Mouse (Mus musculus): ENCODE data around the gene Dnajc4.

The Dnajc4 gene

DNA sequence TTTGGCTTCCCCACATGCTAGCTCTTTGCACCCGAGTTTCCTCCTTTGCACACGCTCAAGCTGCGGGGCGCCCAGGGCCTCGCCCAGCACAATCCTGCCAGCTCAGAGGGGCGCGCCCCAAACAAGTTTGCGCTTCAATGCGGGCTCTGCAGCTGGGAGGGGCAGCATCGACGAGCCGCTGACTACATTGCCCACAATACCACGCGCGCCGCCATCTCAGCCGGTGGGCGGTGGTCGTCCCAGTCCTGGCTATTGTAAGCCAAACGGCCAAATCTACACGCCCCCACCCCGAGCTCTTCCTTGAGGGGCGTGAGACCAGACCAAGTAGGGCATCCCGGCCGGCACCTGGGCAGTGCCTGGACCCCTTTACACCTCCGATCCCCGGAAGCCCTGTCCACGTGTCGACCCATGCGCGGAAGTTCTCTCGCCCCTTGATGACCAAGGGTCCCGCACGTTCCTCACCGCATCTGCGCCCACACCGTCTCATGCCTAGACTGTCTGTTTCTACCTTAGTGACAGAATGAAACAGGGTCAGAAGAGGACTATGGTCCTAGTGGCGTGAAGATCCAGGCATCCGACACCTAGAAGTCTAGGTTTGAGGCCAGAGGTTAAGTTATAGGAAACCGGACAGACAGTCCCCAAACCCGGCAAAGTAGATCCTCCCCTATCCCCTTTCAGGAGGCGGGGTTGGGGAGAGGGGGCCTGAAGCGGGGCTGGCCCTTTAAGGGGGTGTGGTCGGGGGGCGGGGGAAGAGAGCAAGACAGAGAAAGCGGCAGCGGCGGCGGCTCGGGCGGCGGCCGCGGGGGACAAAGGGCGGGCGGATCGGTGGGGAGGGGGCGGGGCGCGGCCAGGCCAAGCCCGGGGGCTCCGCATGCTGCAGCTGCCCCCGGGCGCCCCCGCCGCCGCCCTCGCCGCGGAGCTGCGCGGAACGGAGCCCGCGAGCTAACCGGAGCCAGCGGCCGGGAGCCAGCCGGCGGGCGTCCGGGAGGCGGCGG, 17.9 kb downstream of the Dnajc4 start, which contains the start of gene Ppp1r14b:
Ppp1r14b (plus strand) TSS at position 758 of the 995 bp plus-strand sequence.
- peak; percentile 90 for DNase-seq

DNA sequence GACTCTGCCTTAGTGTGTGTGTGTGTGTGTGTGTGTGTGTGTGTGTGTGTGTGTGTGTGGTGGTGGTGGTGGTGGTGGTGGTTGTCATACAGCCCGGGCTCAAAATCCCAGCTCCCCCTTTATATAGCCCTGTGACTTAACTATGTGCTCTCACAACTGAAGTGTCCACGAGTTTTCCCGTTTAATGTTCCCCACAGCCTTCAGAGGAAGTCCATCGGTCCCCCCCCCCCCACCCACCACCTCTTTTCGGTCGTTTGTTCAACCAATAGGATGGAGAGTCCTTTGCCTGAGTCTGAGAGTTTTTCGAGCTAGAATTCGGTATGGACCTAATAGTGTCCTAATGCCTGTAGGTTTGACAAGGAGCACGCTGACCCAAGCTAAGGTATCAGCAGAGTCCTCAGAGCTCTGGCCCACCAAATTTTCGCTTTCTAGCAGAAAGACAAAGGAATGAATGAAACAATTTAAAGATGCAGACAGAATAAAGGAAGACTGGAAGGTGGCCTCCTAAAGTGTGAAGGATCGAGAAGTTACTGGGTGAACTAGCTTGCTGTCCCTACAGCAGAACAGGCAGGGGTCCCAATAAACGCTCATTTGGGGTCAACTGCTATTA, 18.7 kb downstream of the Dnajc4 start:
- no peak for DNase-seq

DNA sequence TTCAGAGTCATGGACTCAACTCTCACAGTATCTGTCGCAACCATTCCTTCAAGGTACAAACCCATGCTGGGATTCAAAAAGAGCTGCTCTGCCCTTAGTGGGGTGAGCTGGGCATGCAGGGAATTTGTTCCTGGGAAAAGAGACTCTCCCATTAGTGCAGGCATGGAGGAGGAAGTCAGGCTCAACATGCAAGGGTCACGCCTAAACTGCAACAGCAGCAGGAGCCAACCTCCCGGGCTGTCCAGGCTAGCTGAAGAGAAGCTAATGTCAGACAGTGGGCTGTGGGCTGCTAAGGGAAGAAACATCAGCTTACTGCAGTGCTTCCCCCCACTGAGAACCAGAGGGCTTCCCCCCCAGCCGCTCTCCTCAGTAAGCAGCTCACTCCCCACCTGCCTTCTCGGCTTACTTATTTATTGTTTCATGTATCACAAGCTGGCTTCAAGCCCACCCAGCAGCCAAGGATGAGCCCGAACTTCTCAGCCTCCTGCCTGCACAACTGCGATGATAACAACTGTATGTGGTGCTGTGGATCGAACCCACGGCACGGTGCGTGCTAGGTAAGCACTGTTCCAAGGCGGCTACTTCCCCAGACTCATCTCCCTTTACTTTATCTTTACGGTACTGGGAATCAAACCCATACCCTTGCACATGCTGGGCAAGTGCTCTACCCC, 20.0 kb downstream of the Dnajc4 start:
- DNase-seq, result no peak

DNA sequence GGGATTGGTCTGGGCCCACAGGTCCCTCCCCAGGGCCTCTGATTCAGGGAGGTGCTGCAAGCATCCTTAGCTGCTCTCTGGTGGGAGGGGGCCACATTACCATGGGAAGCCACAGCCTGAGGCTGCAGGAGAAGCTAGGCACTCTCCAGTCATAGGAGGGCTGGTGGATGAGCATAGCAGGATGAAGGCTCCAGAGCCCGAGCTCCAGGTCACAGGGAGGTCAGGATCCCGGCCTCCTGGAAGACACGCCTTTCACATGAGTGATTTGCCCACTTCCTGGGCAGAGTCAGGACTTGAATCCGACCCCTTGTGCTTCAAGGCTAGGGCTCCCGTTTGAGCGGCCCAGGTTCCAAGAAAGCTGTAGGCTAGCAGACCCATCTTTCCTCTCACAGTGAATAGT, 20.7 kb downstream of the Dnajc4 start:
- DNase-seq, result no peak

DNA sequence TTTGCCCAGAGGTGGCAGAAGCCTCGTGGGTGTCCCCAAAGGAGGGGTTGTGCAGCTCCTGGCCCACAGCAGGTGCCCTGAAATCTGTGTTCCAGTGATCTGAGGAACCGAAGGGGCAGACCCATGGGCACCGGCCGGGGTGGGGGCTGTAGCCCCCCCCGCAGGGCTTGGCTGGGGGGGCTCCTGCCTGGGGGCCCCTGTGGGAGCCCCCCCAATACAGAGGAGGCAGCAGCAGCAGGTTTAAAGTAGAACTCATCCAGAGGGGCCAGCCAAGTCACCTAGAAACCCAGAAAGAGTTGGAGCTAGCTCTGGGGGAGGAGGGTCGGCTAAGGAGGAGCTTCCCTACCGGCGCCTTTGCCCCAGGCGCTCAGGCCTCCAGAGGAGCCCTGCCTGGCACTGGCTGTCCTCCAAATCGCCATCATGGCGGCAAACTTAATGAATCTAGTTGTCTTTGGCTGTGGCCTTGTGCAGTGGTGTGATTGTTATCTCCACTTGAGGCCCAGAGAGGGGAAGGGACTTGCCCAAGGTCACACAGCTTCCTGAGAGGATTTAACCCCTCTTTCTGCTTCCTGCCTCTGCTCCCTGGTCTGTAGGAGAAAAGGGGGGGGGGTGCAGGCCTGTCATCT, 21.8 kb downstream of the Dnajc4 start:
- DNase-seq, result no peak

DNA sequence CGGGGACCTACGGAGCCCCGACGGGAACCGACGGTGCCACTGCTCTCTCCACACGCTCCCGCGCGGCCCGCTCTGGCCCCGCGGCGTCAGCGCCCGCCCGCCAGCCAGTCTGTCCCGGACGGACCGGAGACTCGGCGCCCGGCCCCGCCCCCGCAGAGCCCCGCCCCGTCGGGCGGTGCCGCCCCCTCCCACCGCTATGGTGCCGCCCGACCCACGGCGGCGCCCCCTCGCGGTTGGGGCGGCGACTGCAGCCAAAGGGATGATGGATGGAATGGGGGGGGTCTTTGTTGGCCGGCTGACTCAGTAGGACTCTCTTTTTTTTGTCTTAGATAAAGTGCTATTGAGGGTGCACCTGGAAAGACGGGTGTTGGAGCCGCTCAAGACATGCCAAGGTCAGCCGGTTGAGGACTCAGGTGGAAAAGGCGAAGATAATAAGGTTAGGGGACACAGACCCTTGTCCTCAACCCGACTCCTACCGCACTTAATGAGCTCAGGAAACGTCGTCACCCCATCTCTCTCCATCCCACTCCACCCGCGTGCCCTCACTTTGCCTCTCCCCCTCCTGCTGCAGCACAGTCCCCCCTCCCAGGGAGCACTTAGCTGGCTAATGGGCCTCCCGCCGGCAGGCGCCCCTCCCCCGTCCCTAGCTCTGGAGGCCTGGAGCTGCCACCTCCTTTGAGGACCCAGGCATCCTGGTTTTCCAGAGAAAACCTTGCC, 22.5 kb downstream of the Dnajc4 start:
- peak; percentile 76 for DNase-seq

DNA sequence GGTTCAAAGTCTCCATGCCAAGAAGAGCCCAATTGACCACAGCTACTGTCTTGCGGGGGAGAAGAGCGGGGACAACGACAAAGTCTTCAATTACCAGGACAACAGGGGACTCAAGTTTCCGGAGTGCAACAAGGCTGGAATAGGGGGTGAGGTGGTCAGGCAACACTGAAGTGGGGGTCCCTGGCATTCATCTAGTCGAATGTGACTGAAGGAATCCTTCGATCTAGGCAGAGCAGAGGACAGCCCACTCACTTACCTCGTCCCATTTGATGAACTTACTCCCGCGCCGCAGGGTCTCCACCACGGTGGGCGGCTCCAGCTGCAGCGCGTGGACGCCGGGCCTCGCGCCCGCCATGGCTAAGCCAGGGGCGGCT, 23.1 kb downstream of the Dnajc4 start:
- no peak for DNase-seq

DNA sequence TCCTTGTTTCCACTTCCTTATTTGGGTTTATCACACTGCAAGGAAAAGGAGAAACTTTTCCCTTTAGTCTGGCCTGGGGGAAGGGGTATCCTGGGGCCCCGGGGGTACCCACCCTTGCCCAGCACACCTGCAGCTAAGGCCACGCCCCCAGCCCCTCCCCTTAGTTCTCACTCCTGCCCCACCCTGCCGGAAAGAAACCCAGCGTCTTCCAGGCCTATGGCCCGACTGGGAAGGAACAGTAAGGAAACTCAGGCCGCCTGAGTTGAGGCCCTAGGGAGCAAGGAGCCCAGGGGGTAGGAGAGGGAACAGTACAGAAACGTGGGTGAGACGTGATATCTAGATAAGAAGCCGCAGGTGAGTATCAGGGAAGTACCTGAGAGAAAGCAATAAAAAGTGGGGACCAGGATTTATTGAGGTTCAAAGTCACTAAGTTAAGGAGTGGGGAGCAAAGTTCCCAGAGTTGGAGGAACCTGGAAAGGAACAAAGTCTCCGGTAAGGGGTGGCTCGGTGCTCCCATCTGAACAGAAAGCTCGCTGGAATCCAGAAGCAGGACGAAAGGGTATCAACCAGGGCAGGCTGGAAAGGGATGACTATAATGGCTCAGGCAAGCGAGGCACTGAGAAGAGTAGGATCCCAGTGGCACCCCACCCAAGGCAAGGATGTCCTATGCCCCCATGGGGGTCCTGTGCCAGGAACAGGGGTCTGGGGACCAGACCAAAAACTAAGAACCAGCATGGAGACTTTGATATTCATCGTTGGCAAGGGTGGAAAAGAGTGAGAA, 23.7 kb downstream of the Dnajc4 start:
- peak; percentile 61 for DNase-seq

DNA sequence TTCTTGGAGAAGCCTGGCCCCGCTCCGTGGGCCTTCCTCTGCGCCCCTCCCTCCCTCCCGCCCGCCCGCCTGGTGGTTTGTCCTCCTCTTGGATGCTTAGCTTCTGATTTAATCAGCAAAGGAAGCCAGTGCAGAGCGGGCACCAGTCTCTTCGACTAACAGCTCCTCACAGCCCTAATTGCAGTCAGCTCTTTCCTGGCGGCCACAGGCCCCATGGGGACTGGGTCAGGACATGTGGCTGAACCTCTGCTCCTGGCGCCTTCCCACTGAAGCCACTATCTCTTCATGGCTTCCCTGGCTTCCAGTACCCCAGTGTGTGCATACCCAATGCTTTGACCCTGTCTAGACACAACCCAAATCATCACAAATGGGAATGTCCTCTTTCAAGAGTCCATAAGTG, 35.9 kb downstream of the Dnajc4 start:
- no peak for DNase-seq

DNA sequence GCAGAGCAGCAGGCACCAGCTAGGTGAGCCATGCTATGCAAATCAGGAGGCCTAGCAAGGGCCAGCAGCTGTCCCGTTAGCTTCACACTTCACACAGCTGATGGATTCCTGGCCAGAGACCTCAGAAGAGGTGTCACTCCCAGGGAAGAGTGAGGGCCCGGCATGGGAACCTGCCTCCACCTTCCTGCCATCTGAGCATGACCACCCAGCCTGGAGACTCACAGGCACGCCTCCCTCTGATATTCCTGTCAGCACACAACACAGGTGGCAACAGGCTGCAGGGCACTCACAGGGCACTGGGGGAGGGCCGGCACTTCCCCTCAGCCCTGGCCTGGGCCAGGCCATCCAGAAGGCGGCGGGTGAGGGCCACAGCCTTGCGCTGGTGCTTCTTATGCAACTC, 36.9 kb downstream of the Dnajc4 start:
- DNase-seq, result no peak

DNA sequence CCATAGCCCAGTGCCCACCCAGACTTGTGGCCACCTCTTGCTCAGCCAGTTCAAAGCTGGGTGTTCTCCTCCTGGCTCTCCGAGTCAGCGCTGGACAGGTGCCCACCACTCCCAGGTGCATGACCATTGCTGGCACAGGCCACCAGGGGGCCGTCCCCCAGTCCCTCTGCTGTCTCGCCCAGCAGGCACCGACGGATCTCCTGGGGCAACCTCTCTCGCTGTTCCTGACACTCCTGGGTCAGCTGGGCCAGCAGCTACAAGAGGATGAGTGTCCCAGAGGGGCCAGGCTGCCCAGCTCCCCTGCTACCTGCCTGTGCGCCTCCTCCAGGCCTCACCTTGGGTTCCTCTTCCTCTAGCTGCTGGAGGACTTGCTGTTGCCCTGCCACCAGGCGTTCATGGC, 38.3 kb downstream of the Dnajc4 start:
- DNase-seq, result peak; percentile 51

DNA sequence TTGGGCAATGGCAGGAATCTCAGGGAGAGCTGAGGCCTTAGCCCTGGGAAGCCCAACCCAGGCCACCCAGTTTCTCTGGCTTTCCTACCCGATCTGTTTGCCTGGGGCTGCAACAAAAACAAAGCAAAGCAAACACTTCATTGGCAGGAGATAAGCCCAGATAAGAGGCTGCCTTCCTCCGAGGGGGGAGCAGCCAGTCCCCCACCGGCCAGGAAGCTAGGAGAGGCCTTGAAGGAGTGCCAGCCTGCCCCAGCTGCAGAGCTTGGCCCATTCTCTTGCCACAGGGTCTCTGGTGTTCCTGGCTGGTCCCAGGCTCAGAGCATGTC, 39.7 kb downstream of the Dnajc4 start:
- peak; percentile 53 for DNase-seq

DNA sequence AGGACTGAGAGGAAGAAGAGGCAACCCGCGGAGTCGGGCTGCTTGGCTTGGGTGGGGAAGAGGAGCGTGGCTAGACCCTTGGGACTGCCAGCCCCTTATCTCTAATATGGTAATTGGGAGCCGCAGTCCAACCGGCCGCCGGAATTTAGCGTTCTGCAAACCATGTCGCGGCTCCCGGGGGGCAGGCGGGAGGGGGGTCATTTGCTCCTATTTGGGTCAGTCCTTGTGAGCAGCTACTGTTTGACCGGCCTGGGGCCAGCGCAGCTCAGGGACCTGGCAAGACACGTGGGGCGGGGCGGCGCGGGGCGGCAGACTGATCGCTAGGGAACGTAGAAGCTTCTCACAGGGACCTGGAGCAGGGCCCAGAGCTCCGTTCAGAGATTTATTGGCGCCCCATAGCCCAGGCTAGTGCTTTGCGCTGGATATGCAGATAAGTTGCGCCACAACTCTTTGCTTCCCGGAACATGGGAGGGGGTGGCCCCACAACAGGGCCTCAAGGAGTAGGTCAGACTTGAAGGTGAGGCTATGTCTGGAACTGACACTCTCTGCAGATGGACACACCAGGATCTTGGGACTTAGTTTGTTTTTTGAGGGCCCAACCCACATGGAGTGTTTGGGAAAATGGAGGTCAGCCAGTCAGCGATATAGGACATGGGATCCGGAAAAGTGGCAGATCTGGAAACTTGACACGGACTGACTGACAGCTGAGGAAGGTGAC, 40.2 kb downstream of the Dnajc4 start:
- DNase-seq, result peak; percentile 65

DNA sequence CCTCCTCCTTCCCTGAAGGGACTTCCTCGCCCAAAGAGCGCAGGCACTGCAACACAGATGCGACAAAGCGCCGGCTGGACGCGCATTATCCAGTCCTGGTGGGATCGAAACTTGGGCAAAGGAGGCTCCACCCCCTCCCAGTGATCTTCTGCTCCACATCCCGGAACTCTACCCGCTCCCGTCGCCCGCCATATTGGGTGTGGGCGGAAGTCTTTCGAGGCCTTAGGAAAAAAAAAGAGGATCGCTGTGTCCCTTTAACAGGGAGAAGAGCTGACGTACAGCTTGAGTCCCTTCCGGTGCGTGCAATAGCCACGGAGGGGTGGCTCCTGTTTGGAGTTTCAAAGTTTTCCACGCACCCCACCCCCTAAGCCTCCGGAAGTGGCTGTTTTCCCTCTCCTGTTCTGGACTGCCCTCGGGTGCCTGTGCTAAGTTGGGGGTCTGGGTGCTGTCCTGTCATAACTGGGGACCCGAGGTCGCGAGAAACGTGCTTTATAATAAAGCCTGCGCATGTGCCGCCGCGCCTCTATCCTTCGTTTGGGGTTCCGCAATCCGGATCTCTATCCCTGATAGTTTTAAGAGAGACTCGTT, 40.9 kb downstream of the Dnajc4 start:
- DNase-seq, result peak; percentile 85

DNA sequence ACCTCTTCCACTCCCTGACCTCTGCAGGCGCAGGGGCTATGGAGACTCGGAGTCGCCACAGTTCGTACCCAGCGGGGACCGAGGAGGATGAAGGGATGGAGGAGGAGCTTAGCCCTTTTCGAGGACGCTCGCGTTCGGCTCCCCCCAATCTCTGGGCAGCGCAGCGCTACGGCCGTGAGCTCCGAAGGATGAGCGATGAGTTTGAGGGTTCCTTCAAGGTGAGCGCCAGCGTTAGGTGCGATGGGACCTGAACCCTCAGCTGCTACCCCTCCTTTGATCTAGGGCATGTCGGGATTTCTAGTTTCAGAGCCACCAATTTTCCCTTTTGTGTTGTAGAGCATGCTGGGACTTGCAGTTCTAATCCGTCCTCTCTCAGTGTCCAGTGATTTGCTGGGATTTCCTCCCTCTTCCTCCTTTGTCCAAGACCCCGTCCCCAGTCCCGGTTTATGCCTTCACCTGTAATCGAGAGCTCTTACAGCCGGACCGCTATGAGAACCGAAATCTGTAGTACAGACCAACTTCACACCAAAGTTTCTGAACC, 41.7 kb downstream of the Dnajc4 start:
- peak; percentile 55 for DNase-seq

DNA sequence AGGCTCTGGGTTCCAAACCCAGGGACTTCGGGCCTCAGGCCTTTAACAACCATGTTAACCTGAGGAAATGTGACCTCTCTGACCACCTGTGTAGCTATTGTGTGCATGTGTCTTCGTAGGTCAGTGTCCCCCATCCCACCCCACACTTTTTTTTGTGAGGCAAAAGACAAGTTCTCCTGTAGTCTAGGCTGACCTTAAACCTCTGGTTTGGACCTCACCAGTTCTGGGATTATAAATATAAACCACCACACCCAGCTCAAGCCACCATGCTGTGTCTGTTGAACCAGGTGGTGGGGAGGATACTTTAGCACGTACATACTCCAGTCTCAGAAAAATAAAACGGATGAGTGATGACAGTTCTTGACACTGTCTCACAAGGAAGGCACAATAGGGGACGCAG, 42.4 kb downstream of the Dnajc4 start:
- DNase-seq, result no peak

DNA sequence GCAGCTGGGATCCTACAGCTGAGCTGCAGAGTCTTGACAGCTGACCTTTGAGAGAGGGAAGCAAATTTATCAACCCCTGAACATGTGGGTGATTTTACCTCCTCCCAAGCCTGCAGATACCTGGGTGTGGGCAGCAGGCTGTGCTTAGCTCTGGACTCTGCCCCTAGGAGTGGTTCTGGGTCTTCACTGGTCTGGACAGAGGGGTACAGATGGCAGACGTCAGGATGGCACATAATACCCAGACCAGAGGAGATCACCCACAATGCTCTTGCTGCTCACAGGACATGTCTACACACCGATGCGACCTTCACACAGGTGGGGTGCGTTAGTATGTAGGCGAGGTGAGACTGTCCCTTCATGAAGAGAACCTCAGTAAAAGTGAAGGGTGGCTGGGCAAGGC, 42.8 kb downstream of the Dnajc4 start:
- no peak for DNase-seq

DNA sequence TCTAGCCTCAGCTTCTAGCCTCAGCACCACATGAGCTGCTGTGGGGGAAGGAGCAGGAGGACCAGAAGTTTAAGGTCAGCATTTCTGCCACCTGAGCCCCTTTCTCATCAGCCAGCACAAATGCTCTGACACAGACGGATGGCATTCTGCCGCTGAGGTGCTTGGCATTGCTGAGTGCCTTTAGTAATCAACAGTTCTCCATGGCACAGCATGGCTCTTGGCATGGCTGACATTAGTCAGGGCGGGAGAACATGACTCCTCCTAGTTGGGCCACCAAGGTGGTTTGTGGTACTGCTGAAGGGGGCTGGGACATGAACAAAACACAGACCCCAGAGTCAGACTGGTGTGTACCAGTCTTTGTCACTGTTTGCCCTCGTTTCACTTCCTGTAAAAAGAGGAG, 44.2 kb downstream of the Dnajc4 start:
- DNase-seq, result no peak

DNA sequence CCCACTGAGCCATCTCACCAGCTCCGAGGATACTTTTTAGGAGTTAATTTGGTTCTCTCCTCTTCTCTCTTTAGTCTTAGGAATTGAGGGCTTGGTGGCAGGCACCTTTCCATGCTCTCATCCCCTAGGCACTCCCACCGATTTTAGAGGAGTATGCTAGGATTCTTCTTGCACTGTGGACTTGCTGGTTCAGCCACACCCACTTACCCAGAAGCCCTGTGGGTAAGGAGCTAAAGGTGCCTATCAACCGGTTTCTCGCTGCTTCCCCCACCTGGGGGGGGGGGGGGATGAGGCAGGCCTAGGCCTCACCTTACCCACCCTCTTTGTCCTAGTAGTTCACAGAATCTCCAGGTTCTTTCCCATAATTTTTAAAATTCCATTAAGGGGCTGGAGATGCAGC, 44.6 kb downstream of the Dnajc4 start:
- DNase-seq, result no peak

DNA sequence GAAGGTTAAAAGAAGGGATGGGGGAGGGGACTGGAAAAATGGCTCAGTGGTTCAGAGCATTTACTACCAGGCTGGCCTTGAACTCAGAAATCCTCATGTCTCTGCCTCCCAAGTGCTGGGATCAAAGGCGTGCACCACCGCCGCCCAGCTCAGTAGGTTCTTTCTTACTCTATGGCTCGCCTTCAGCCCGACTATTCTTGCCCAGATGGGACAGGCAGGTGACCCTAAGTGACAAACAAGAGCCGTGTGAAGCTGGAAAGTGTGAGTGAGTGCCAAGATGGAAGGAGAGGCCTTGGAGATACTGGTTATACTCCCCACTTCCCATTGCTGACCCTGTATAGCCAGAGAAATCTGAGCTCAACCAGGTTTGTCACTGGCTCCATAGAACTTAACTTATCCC, 48.7 kb downstream of the Dnajc4 start:
- no peak for DNase-seq

DNA sequence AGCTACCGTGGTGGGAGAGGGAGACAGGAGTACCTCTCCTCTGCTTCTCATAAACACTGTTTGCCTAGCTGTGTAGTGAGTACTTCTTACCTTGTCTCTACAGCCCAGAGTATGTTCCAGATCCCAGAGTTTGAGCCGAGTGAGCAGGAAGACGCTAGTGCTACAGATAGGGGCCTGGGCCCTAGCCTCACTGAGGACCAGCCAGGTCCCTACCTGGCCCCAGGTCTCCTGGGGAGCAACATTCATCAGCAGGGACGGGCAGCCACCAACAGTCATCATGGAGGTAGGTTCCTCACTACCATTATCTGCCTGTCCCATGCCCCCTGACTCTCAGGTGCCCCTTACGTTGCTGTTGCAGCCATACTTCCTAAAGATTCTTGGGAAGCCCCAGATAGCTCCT, 49.6 kb downstream of the Dnajc4 start:
- peak; percentile 22 for DNase-seq

Measured in thymus, postnatal 14 days (tissue).